Mouse (Mus musculus) left cerebral cortex, postnatal 36 days (tissue): ENCODE measurements at regions not wholly inside any gene's neighbourhood (a gene's known extent, or its start where the extent isn't known, plus 50 kb on each side); places are given as distances from the start of the nearest gene placed in this dataset.

ENCODE experiments used
- DNase-seq, 2 experiments: peaks; one replicate each; pipeline ENCODE4 v3.0.0; 2021 to 2022; ENCODE audit warnings: low spot score in 2 of 2, mixed read lengths in 1 of 2
- intact Hi-C: fragments of 180-260 bp; cut with DNase I; formaldehyde crosslinking; loops from one replicate; pipeline ENCODE4 v1.15.1; 2025

- DNase-seq = no peak
- intact Hi-C loops = loop anchor here (10.0 kb wide), 1 partner anchor 1013 kb away; no protein-coding TSS in a partner anchor
These were observed 156.3 kb upstream of the Spred2 start for GRCm38 (mm10) chr11:19767871-19768270.

- intact Hi-C loops = loop anchor here (10.0 kb wide), 1 partner anchor 1014 kb away; no protein-coding TSS in a partner anchor
- DNase-seq = no peak
These were observed 155.2 kb upstream of the Spred2 start for GRCm38 (mm10) chr11:19768962-19769361.

GRCm38 (mm10) chr11:19774010-19774409 lies 150.2 kb upstream of the Spred2 start:
- intact Hi-C loops = no loop called here
- no peak for DNase-seq

- intact Hi-C loops = no loop called here
- no peak for DNase-seq
These were observed 148.4 kb upstream of the Spred2 start for GRCm38 (mm10) chr11:19775741-19776140.

GRCm38 (mm10) chr11:19776473-19777200 lies 147.5 kb upstream of the Spred2 start:
- intact Hi-C loops = no loop called here
- DNase-seq = no peak

GRCm38 (mm10) chr11:19778191-19778590 lies 146.0 kb upstream of the Spred2 start:
- intact Hi-C loops = no loop called here
- no peak for DNase-seq

- no peak for DNase-seq
- intact Hi-C loops = no loop called here
These were observed 139.1 kb upstream of the Spred2 start for GRCm38 (mm10) chr11:19785110-19785509.

GRCm38 (mm10) chr11:19796950-19797670 lies 127.1 kb upstream of the Spred2 start:
- intact Hi-C loops = no loop called here
- no peak for DNase-seq

GRCm38 (mm10) chr11:19809359-19809758 lies 114.8 kb upstream of the Spred2 start:
- intact Hi-C loops = no loop called here
- DNase-seq = no peak

- intact Hi-C loops = no loop called here
These were observed 112.7 kb upstream of the Spred2 start for GRCm38 (mm10) chr11:19811271-19811991.

GRCm38 (mm10) chr11:19811992-19812690 lies 112.0 kb upstream of the Spred2 start:
- no peak for DNase-seq
- intact Hi-C loops = no loop called here

More at GRCm38 (mm10) chr11:19811271-19811991, 112.7 kb upstream of the Spred2 start:
- no peak for DNase-seq

GRCm38 (mm10) chr11:19813549-19813948 lies 110.6 kb upstream of the Spred2 start:
- intact Hi-C loops = no loop called here
- no peak for DNase-seq

- intact Hi-C loops = loop anchor here (5.0 kb wide), 1 partner anchor 579 kb away; no protein-coding TSS in a partner anchor
- DNase-seq = no peak
These were observed 101.2 kb upstream of the Spred2 start for GRCm38 (mm10) chr11:19822991-19823390.

- intact Hi-C loops = loop anchor here (5.0 kb wide), 1 partner anchor 579 kb away; no protein-coding TSS in a partner anchor
- DNase-seq = peak in 1 of 2 experiments; percentile 54
These were observed 100.7 kb upstream of the Spred2 start for GRCm38 (mm10) chr11:19823461-19823895.

- no peak for DNase-seq
- intact Hi-C loops = no loop called here
These were observed 97.5 kb upstream of the Spred2 start for GRCm38 (mm10) chr11:19826481-19827185.

GRCm38 (mm10) chr11:19827996-19828395 lies 96.2 kb upstream of the Spred2 start:
- intact Hi-C loops = no loop called here
- DNase-seq = no peak

- intact Hi-C loops = no loop called here
- DNase-seq = no peak
These were observed 95.2 kb upstream of the Spred2 start for GRCm38 (mm10) chr11:19828959-19829401.

- no peak for DNase-seq
- intact Hi-C loops = loop anchor here (2.0 to 5.0 kb wide), 2 partner anchors 208 to 243 kb away; no protein-coding TSS in a partner anchor
These were observed 94.5 kb upstream of the Spred2 start for GRCm38 (mm10) chr11:19829564-19830279.
